Mouse (Mus musculus) bone marrow macrophage, adult 2 months (primary cell): ENCODE measurements at regions not wholly inside any gene's neighbourhood (a gene's known extent, or its start where the extent isn't known, plus 50 kb on each side); places are given as distances from the start of the nearest gene placed in this dataset.

Experiments used
- CTCF ChIP-seq: IDR thresholded peaks from 2 replicates; pipeline ENCODE4 v1.5.1; 2012; ENCODE audit warnings: low read depth, mild to moderate bottlenecking, low read length, moderate library complexity
- POLR2A ChIP-seq: IDR thresholded peaks from 2 replicates; pipeline ENCODE4 v1.6.1; 2012; ENCODE audit warnings: mild to moderate bottlenecking, low read depth, low read length, borderline replicate concordance

GRCm38 (mm10) chr7:88206223-88206827, 71.6 kb upstream of the Ctsc start:
- TF ChIP-seq CTCF = no peak
- no peak for TF ChIP-seq POLR2A
